Mouse (Mus musculus) CD4-positive helper T cell, adult 2 months (primary cell): ENCODE results near the gene Dbndd2.

Source experiments
- DNase-seq: peaks from one replicate; pipeline ENCODE4 v3.0.0-alpha.2; 2012; ENCODE audit warnings: low read depth, missing footprints, low spot score

The Dbndd2 gene

GRCm38 (mm10) chr2:164500511-164500910 lies 14.6 kb downstream of the Dbndd2 start:
- DNase-seq: no peak

GRCm38 (mm10) chr2:164504919-164505318 lies 19.0 kb downstream of the Dbndd2 start:
- no peak for DNase-seq

GRCm38 (mm10) chr2:164505619-164506347 lies 19.9 kb downstream of the Dbndd2 start:
- DNase-seq: no peak

GRCm38 (mm10) chr2:164507811-164508210 lies 21.9 kb downstream of the Dbndd2 start:
- no peak for DNase-seq

- no peak for DNase-seq
Measured at GRCm38 (mm10) chr2:164510621-164511190, 24.8 kb downstream of the Dbndd2 start.

GRCm38 (mm10) chr2:164512121-164512909 lies 26.4 kb downstream of the Dbndd2 start:
- DNase-seq: no peak

GRCm38 (mm10) chr2:164513389-164513788 lies 27.5 kb downstream of the Dbndd2 start:
- DNase-seq: no peak

GRCm38 (mm10) chr2:164514916-164515315 lies 29.0 kb downstream of the Dbndd2 start:
- DNase-seq: no peak

GRCm38 (mm10) chr2:164515897-164516296 lies 30.0 kb downstream of the Dbndd2 start:
- DNase-seq: no peak

- DNase-seq: no peak
Measured at GRCm38 (mm10) chr2:164516592-164516991, 30.7 kb downstream of the Dbndd2 start.

- DNase-seq: peak; percentile 74
Measured at GRCm38 (mm10) chr2:164517485-164518221, 31.7 kb downstream of the Dbndd2 start.

- DNase-seq: no peak
Measured at GRCm38 (mm10) chr2:164518266-164519170, 32.6 kb downstream of the Dbndd2 start.

GRCm38 (mm10) chr2:164519171-164519526 lies 33.2 kb downstream of the Dbndd2 start:
- peak; percentile 24 for DNase-seq

- peak; percentile 71 for DNase-seq
Measured at GRCm38 (mm10) chr2:164520782-164521181, 34.9 kb downstream of the Dbndd2 start.

- DNase-seq: peak; percentile 94
Measured at GRCm38 (mm10) chr2:164521841-164522240, 35.9 kb downstream of the Dbndd2 start.

- no peak for DNase-seq
Measured at GRCm38 (mm10) chr2:164522280-164522679, 36.4 kb downstream of the Dbndd2 start.

- no peak for DNase-seq
Measured at GRCm38 (mm10) chr2:164523301-164523773, 37.4 kb downstream of the Dbndd2 start.

GRCm38 (mm10) chr2:164528557-164528956 lies 42.7 kb downstream of the Dbndd2 start:
- DNase-seq: no peak

- peak; percentile 76 for DNase-seq
Measured at GRCm38 (mm10) chr2:164531169-164531568, 45.3 kb downstream of the Dbndd2 start.

GRCm38 (mm10) chr2:164534315-164534714 lies 48.4 kb downstream of the Dbndd2 start:
- peak; percentile 69 for DNase-seq

GRCm38 (mm10) chr2:164537003-164537402 lies 51.1 kb downstream of the Dbndd2 start:
- no peak for DNase-seq
